Mouse (Mus musculus) thymus, postnatal 25 days (tissue): ENCODE results near the gene Tmem268.
A peak's percentile ranks its signal among the peaks of the same experiment; 100 is the strongest.

ENCODE experiments used
- DNase-seq: peaks from one replicate; pipeline ENCODE4 v3.0.0; 2022

Gene Tmem268

GRCm38 (mm10) chr4:63558407-63559081, at the start of gene Tmem268:
Gene Tmem268, plus strand, starts transcription at chr4:63558781.
- DNase-seq = peak; percentile 87

- DNase-seq = no peak
Observed at GRCm38 (mm10) chr4:63512921-63513320, 45.7 kb upstream of the Tmem268 start.

GRCm38 (mm10) chr4:63514454-63514984, 44.1 kb upstream of the Tmem268 start:
- DNase-seq = no peak

GRCm38 (mm10) chr4:63515021-63515420, 43.6 kb upstream of the Tmem268 start:
- no peak for DNase-seq

DNA sequence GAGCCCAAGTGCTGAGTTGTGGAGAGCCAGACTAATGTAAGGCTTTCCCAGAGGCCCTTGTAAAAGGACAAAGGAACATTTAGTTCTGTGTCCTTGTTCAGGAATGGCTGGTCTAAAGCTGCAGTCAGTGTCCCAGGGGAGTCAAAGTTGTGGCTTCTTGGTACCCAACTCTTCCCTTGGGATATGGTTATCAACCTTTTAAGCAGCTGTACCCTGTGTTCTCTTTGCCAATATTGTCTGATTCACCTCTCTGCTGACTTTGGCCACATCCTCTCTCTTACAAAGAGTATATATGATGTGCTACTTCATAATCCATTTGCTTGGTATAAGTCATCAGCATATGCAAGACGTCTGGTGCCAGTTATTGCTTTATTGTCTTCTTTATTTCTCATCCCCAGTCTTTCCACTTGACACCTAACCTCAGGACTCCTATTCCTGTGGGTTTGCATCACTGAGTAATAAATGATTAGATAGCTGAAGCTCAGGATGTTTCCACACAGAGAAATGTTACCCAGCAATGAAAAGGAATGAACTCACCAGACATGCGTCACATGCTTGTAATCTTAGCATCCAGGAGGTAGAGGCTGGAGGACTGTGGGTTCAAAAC, 36.7 kb upstream of the Tmem268 start:
- no peak for DNase-seq

GRCm38 (mm10) chr4:63525514-63525913, 33.1 kb upstream of the Tmem268 start:
- DNase-seq = no peak

- no peak for DNase-seq
Observed at GRCm38 (mm10) chr4:63528946-63529345, 29.6 kb upstream of the Tmem268 start.

DNA sequence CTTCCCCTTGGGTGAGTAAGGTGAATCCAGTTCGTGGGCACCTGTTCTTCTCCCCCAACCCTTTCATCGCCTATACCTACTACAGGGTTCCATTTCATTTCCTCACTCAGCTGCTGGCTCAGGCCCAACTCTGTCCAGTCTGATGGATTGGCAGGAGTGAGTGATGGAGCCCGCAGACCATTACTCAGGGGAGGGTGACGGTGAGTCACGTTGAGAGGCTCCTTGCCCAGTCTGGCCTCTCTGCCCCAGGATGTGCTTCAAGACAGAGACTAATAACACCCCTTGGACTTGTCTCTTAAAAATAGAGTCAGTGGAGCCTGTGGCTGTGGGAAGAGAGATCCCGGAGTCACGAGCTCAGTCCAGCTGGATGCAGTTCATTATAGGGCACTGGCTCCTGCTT, 28.2 kb upstream of the Tmem268 start:
- no peak for DNase-seq

- DNase-seq = no peak
Observed at GRCm38 (mm10) chr4:63537602-63538001, 21.0 kb upstream of the Tmem268 start.

DNA sequence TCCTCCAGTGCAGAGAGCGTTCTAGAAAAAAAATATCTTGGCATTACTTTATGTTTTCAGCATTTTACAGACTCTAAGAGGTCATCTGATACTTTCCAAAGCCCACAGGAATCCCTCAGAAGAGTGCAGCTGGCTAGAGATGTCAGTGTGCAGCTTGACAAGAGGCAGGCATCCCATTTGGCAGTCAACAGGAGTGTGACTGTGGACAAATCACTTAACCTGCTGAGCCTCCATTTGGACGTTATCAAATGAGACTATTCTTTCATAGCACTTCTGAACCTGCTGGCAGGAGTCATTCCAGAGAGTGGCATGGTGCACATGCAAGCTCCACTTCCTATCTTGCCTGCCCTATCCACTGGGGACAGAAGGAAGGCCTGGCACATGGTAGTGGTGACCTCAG, 16.4 kb upstream of the Tmem268 start:
- DNase-seq = no peak

GRCm38 (mm10) chr4:63543746-63544493, 14.7 kb upstream of the Tmem268 start:
- peak; percentile 36 for DNase-seq

DNA sequence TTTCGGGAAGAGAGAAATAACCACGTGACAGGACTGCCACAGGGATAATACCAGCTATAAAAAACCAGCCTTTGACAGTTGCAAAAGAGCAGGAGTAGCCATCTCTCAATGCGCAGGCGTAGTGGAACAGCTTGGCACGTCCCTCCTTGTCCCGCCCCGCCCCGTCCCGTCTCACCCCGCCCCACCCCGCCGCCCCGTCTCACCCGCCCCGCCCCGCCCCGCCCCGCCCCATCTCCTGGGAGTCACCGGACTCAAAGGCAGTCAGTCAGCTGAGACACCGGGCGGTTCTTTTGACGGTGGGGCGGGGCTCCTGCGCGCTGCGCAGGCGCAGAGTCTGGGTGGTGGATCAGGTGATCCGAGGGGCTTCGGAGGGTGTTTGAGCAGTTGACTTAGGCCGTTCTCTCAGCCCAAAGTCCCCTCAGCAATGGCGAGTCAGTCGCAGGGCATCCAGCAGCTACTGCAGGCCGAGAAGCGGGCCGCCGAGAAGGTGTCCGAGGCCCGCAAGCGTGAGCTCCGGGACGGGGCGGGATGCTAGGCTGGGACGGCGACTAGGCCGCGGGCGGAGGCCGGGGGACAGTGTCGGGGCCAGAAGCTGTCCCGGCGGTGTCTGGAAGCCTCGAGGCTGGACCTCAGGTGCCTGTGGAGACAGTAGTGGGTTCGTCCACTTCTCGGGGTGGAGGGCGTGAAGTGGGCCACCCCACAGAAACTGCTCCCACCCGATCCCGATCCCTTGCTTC, 13.9 kb upstream of the Tmem268 start, which contains the start of gene Atp6v1g1:
Gene Atp6v1g1 (plus strand): TSS at position 279 of the 737 bp plus-strand sequence.
- peak; percentile 96 for DNase-seq

DNA sequence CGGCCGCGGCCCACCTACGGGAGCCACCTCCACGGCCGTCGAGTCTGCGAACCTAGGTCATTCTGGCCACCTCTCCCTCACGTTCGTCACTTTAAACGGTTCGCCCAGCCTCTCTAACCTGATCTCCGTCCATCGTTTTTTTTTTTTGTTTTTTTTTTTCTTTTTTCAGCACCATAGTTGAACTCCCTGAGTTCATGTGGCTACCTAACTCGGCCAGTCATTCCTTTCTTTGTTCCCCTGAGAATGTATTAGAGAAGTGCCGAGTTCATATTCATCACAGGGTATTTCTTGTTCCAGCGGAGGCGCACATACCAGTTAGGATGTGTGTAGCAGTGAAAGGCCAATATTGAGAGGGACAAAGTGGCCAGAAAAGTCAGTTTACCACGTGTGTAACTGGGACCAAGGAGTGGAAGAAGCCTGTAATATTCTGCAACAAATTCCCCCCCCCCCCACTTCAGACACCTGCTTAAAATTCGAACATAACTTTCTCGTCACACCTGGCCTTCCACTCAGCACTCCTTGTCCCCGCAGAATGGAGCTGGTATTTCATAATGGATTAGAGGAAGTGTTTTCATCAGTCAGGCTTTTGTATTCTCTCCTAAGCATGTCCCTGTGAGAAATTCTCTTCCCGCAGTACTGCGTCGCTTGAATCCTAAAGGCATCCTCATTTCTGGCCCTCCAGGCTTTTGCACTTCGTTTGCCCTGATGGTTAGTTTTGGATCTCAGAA, 13.2 kb upstream of the Tmem268 start:
- no peak for DNase-seq

DNA sequence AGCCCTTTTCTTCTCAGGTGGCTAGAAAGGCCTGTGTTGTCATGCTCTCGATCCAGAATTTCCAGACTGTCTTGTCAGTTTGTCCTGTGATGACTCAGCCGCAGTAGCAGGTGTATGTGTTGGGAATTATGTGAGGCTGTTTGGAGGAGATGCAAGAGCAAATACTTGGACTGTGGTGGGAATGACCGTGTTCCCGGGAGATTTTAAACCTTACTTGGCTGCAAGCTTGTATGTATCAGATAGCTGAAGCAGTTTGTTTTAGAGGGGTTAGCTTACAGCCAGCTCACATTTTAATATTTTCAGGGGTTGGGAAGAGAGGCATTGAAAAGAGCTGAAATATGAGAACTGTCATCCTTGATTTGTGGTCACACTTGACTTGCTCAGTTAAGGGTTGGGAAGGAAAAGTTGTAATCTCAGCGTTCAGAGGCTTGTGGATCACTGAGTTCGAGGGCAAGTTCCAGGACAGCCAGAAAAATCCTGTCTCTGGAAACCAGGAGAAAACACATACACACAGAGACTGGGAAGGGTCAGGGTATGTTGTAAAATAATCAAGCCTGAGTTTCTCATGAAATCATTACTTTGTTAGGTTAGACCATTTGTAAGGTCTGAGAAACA, 12.0 kb upstream of the Tmem268 start:
- no peak for DNase-seq

DNA sequence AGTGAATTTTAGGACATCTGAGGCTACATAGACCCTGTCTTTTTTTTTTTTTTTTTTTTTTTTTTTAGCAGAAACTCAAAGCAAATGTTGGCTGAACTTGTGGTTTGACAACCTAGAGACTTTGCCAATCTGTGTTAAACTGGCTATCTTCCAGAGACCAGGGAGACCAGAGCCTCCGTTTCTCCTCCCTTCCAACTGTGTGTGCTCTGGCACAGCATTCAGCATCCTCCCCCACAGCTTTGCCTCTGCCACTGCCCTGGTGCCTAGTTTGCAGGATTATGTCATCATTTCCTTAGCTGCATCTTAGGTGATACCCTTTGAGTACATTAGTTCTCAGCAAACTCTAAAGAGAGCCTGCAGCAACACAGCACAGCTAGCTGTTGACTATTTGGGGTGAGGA, 10.8 kb upstream of the Tmem268 start:
- DNase-seq = no peak

DNA sequence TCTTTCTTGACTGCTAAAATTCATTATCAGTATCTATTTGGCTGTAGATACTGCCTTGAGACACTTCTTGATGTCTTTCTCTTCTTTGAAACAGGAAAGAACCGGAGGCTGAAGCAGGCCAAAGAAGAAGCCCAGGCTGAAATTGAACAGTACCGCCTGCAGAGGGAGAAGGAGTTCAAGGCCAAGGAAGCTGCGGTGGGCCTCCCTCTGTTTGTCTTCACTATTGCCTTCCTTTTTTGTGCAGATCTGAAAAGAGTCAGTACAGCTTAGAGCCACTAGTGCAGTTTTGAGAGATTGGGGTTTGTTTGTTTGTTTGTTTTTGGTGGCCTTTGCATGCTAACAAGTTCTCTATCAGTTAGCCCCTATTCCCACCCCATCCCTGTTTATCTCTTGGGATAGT, 10.1 kb upstream of the Tmem268 start:
- peak; percentile 35 for DNase-seq

GRCm38 (mm10) chr4:63550908-63551307, 7.7 kb upstream of the Tmem268 start:
- no peak for DNase-seq

GRCm38 (mm10) chr4:63552865-63553264, 5.7 kb upstream of the Tmem268 start:
- no peak for DNase-seq

DNA sequence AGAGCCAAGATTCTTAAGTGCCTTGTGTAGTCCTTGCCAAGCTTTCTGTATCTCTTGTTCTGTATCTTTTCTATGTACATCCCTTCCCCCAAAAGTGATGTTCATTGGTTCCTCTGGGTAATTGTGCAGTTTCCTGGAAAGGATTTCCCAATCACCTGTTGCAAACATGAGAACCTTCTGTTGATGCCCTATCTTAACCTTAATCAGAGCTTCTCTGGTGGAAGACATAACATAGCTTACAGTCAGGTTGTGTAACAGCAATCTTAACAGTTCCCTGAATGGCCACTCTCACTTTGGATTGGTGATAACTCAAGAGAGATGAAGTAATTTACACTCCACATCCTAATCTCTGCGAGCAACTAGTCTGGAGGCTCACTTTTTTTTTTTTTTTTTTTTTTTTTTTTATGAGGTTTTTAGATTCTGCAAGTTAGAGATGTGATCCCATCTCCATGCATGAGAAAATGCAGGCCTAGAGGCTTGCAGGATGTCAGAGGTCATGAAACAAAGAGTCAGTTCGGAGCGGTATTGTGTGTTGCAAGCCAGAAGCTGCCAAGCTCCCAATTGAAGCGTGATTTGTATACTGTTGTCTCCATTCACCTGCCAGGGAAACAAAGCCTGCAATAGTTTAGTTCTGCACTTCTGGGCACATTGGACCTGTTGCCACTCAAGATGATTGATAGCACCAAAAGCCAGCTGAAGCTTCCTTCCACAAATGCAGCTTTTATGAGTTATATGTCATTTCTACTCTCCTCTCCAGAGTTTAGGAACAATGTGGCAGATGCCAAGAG, 4.6 kb upstream of the Tmem268 start:
- no peak for DNase-seq

GRCm38 (mm10) chr4:63554616-63555015, 4.0 kb upstream of the Tmem268 start:
- DNase-seq = no peak

GRCm38 (mm10) chr4:63555111-63555510, 3.5 kb upstream of the Tmem268 start:
- DNase-seq = no peak
